Mouse (Mus musculus) adipocyte (in vitro differentiated cells): Measurements from ENCODE around the gene Adh1.

ENCODE experiments used
- DNase-seq: peaks from one replicate; pipeline ENCODE4 v3.0.0-alpha.2; 2016; ENCODE audit warnings: low spot score

Adh1 gene

GRCm38 (mm10) chr3:138287686-138288085 lies 26.9 kb downstream of the Adh1 start:
- DNase-seq: no peak

- DNase-seq: no peak
These were observed 29.9 kb downstream of the Adh1 start for GRCm38 (mm10) chr3:138290672-138291071.

GRCm38 (mm10) chr3:138291529-138292117 lies 30.8 kb downstream of the Adh1 start:
- no peak for DNase-seq

- DNase-seq: no peak
These were observed 32.6 kb downstream of the Adh1 start for GRCm38 (mm10) chr3:138293298-138293895.

GRCm38 (mm10) chr3:138300130-138300529 lies 39.3 kb downstream of the Adh1 start:
- DNase-seq: no peak

GRCm38 (mm10) chr3:138302676-138303075 lies 41.9 kb downstream of the Adh1 start:
- DNase-seq: no peak

GRCm38 (mm10) chr3:138303771-138304488 lies 43.1 kb downstream of the Adh1 start:
- no peak for DNase-seq

GRCm38 (mm10) chr3:138304489-138304871 lies 43.7 kb downstream of the Adh1 start:
- DNase-seq: no peak

GRCm38 (mm10) chr3:138305486-138306289 lies 44.9 kb downstream of the Adh1 start:
- DNase-seq: no peak

- DNase-seq: no peak
These were observed 45.5 kb downstream of the Adh1 start for GRCm38 (mm10) chr3:138306290-138306683.

- DNase-seq: no peak
These were observed 49.1 kb downstream of the Adh1 start for GRCm38 (mm10) chr3:138309910-138310309.

- no peak for DNase-seq
These were observed 50.2 kb downstream of the Adh1 start for GRCm38 (mm10) chr3:138311015-138311414.

- DNase-seq: no peak
These were observed 52.2 kb downstream of the Adh1 start, which contains the start of gene Adh6a for GRCm38 (mm10) chr3:138312965-138313364. Gene Adh6a, plus strand, starts transcription at chr3:138313286.

- DNase-seq: no peak
These were observed 56.2 kb downstream of the Adh1 start for GRCm38 (mm10) chr3:138316908-138317472.

- DNase-seq: no peak
These were observed 64.2 kb downstream of the Adh1 start for GRCm38 (mm10) chr3:138325001-138325400.

- DNase-seq: no peak
These were observed 64.7 kb downstream of the Adh1 start for GRCm38 (mm10) chr3:138325466-138325865.

- no peak for DNase-seq
These were observed 73.1 kb downstream of the Adh1 start for GRCm38 (mm10) chr3:138333910-138334309.

- no peak for DNase-seq
These were observed 73.5 kb downstream of the Adh1 start for GRCm38 (mm10) chr3:138334320-138334719.

GRCm38 (mm10) chr3:138335566-138335965 lies 74.8 kb downstream of the Adh1 start:
- DNase-seq: no peak

GRCm38 (mm10) chr3:138336104-138336754 lies 75.4 kb downstream of the Adh1 start:
- no peak for DNase-seq
